Mouse (Mus musculus) liver, embryonic 12.5 days (tissue): ENCODE data around the gene Rnf144b. TPM values are rescaled to one million over a fixed set of nuclear protein-coding genes. Genes with fewer than 3 reads are reported as not detected.

Source experiments
- ATAC-seq: fragments of 200-750 bp; cut with Nextera tagmentation; 2 replicates; pipeline ENCODE4 v1.8.0; 2017; ENCODE audit warnings: moderate number of reproducible peaks, mild to moderate bottlenecking, moderate library complexity
- H3K27ac ChIP-seq: fragments of 300-500 bp; sonication (generic); 2 replicates; pipeline ENCODE4 v1.5.1; 2016; ENCODE audit warnings: mild to moderate bottlenecking
- H3K27me3 ChIP-seq: fragments of 300-500 bp; sonication (generic); replicated peaks from 2 replicates; pipeline ENCODE4 v1.6.1; 2016; ENCODE audit warnings: mild to moderate bottlenecking, moderate library complexity
- H3K36me3 ChIP-seq: fragments of 300-500 bp; sonication (generic); 2 replicates; pipeline ENCODE4 v1.6.1; 2016; ENCODE audit warnings: mild to moderate bottlenecking, moderate library complexity
- H3K4me1 ChIP-seq: fragments of 300-500 bp; sonication (generic); 2 replicates; pipeline ENCODE4 v1.6.1; 2016
- H3K4me2 ChIP-seq: fragments of 300-500 bp; sonication (generic); 2 replicates; pipeline ENCODE4 v1.6.1; 2016; ENCODE audit warnings: mild to moderate bottlenecking, moderate library complexity
- H3K4me3 ChIP-seq: fragments of 300-500 bp; sonication (generic); 2 replicates; pipeline ENCODE4 v1.5.1; 2016; ENCODE audit warnings: mild to moderate bottlenecking, moderate library complexity
- H3K9ac ChIP-seq: fragments of 300-500 bp; sonication (generic); 2 replicates; pipeline ENCODE4 v1.6.1; 2016; ENCODE audit warnings: mild to moderate bottlenecking, moderate library complexity
- H3K9me3 ChIP-seq: fragments of 300-500 bp; sonication (generic); replicated peaks from 2 replicates; pipeline ENCODE4 v1.6.1; 2016; ENCODE audit warnings: mild to moderate bottlenecking, moderate library complexity
- WGBS: fragments of 180-500 bp; shearing (Covaris S2); methylation state at CpG from one replicate; pipeline ENCODE4 v1.1.7; 2016; ENCODE audit not compliant: insufficient replicate concordance; 5-methylcytosine and 5-hydroxymethylcytosine counted together
- polyA plus RNA-seq: library from polyadenylated mRNA; unstranded; fragments of >200 nt; fragmentation: Nextera tagmentation; extraction: Ambion mirVana; gene quantifications from 2 replicates; pipeline ENCODE4 v1.2.1, GENCODE M21; 2016

Rnf144b gene
- polyA plus RNA-seq, 1 experiment from 2014 or later, result 0.61 TPM

DNA sequence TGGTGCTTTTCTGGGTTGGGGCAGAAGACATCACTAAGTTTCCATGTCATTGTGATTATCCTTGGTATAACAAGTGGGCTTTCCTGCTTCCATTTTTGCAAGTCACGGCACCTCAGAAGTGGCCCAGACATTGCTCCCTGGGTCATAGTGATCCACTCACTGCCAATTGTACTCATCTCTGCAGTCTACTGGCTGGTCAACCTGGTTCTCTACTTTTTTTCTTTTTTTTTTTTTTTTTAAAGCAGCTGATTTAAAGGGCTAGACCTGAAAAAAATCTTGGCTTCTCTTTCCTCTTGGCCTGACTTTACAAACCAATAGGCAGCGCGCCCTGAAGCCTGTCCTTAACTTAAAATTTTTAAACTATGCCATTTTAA is 102.9 kb downstream of the Rnf144b start:
- Histone ChIP-seq H3K27me3 (no peaks in the 10 kb centered on the region), H3K27ac (no peak overlapping the region), H3K4me3 (no peak overlapping the region), H3K4me2 (no peak overlapping the region), H3K4me1 (0 out of 2 replicates have a peak, but pooled peaks cover 8% of the 10 kb centered on the region), H3K36me3 (no peaks in the 10 kb centered on the region), H3K9me3 (no peaks in the 10 kb centered on the region), H3K9ac (no peak overlapping the region)
- 84% methylated on average over 3 of the region's 3 CpGs for WGBS
- ATAC-seq, result no peak

DNA sequence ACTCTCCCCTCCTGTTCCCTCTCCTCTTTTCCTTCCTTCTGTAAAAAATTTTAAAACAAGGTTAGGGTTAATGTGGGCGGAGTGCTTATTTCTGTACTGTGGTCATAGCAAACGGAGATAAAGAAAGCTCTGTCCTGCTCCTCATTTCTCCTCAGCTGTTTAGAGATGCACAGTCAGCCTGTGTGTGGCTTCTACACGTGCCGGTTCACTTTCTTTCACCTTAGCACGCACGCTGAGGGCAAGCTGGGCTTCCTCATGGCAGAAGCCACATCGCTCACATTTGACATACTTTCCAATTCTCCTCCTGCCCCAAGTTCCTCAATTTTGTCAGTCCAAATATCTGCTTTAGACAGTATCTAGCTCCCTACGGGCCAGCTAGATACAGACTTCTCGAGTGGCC is 103.3 kb downstream of the Rnf144b start:
- Histone ChIP-seq H3K27me3 (no peaks in the 10 kb centered on the region), H3K36me3 (no peaks in the 10 kb centered on the region), H3K27ac (no peak overlapping the region), H3K4me1 (0 out of 2 replicates have a peak, but pooled peaks cover 8% of the 10 kb centered on the region), H3K9me3 (no peaks in the 10 kb centered on the region), H3K4me3 (no peak overlapping the region), H3K9ac (no peak overlapping the region), H3K4me2 (no peak overlapping the region)
- ATAC-seq, result no peak
- 30% methylated on average over 9 of the region's 9 CpGs for WGBS

DNA sequence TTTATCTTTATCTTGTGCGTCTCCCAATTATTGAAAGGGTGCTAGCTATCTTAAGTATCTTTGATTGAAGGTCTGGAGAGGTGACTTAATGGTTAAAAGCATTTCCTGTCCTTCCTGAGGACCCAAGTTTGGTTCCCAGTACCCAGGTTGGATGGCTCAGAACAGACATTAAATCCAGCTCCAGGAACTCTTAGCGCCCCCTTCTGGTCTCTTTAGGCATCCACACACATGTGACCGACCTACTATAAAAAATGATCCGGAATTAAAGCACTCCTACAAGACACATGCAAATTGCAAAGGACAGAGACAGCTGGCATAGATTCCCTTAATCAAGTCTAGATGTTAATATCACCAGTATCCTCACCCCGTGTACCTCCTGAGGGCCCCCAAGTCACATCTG is 104.1 kb downstream of the Rnf144b start:
- H3K9me3 ChIP-seq, result no peaks in the 10 kb centered on the region
- H3K9ac ChIP-seq, result no peak overlapping the region
- no peaks in the 10 kb centered on the region for H3K27me3 ChIP-seq
- no peak overlapping the region for H3K4me3 ChIP-seq
- H3K4me2 ChIP-seq, result no peak overlapping the region
- no peaks in the 10 kb centered on the region for H3K36me3 ChIP-seq
- WGBS, result 73% methylated on average over 5 of the region's 5 CpGs
- H3K4me1 ChIP-seq, result 0 out of 2 replicates have a peak, but pooled peaks cover 8% of the 10 kb centered on the region
- H3K27ac ChIP-seq, result no peak overlapping the region
- ATAC-seq, result no peak

DNA sequence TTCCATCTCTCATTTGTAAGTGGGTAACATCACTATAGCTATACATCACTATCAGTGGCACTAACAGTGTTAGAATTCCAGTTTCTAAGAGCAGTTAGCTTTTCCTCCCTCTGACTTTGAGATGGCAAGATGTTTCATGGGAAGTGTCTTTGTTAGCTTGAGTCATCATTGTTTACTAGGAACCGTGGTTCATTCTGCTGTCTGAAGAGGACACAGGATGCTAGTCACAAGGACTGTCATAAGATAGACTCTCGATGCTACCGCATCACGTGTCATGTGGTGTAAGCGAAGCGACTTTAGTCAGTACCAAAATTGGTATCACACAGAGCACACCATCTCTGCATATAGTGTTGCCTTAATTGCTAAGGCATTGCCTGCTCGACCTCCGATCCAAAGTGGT is 105.7 kb downstream of the Rnf144b start:
- ATAC-seq, result no peak
- no peak overlapping the region for H3K27ac ChIP-seq
- no peaks in the 10 kb centered on the region for H3K36me3 ChIP-seq
- H3K4me1 ChIP-seq, result 0 out of 2 replicates have a peak, but pooled peaks cover 8% of the 10 kb centered on the region
- H3K4me3 ChIP-seq, result no peak overlapping the region
- H3K9ac ChIP-seq, result no peak overlapping the region
- no peak overlapping the region for H3K4me2 ChIP-seq
- H3K27me3 ChIP-seq, result no peaks in the 10 kb centered on the region
- 74% methylated on average over 8 of the region's 8 CpGs for WGBS
- no peaks in the 10 kb centered on the region for H3K9me3 ChIP-seq

DNA sequence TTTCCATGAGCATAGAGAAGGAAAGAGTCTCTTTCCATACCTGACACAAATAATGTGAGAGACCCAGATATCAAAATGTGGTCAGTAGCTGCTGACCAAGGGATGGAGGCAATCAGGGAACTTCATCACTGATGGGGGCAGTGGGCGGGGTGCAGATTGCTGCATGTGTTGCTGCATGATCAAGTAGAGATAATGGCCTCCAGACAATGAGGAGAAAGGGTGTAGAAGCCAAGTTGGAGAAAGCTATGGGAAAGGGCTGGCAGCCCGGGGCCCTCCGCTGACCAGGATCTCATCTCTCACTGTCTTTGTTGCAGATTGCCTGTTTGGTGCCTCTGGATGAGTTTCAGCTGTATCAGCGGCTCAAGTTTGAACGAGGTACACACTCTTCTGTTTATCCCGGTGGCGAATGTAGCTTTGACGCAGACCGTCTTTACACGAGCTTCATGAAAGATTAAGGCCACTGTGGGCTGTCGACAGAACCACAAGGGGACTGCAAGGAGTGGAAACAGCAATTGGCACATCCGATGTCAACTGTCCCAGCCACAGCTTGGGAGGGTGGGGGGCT is 106.3 kb downstream of the Rnf144b start:
- ATAC-seq, result no peak
- Histone ChIP-seq H3K4me2 (no peak overlapping the region), H3K4me1 (0 out of 2 replicates have a peak, but pooled peaks cover 8% of the 10 kb centered on the region), H3K9ac (no peak overlapping the region), H3K9me3 (no peaks in the 10 kb centered on the region), H3K27me3 (no peaks in the 10 kb centered on the region), H3K36me3 (no peaks in the 10 kb centered on the region), H3K27ac (no peak overlapping the region), H3K4me3 (no peak overlapping the region)
- WGBS, result 77% methylated on average over 12 of the region's 12 CpGs

DNA sequence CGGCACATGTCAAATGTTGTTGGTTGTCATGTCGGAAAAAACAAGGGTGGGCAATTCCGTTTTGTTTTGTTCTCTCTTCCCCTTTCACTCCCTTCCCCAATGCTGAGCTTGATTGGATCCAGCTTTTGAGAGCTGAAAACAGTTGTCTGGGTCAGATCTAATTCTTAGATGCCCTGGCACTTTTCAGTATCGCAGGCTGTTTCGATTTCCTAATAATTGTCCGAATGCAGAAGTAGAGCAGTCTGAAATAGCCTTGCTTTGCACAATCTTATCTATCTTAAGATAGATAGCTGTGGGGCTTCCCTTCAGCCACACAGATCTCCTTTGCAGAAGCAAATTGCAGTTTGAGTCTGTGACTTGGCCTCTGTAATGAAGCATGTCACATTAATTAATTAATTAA is 109.7 kb downstream of the Rnf144b start:
- Histone ChIP-seq H3K36me3 (no peaks in the 10 kb centered on the region), H3K4me1 (no peaks in the 10 kb centered on the region), H3K9ac (no peak overlapping the region), H3K4me3 (no peak overlapping the region), H3K27ac (no peak overlapping the region), H3K27me3 (no peaks in the 10 kb centered on the region), H3K9me3 (no peaks in the 10 kb centered on the region), H3K4me2 (no peak overlapping the region)
- ATAC-seq, result no peak
- WGBS, result 64% methylated on average over 6 of the region's 6 CpGs

DNA sequence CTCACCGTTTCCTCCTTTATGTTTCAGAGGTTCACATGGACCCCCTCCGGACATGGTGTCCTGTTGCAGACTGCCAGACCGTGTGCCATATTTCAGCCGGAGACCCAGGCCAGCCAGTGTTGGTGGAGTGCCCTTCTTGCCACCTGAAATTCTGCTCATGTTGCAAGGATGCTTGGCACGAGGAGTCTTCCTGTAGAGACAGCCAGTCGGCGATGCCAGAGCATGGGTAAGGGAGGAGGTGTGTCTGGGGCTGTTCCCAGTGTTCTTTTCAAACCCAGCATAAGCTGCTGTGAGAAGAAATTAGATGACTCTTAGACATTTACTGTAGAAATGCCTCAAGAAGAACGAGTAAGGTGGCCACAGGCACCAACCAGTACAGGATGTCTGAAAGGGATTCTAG is 114.9 kb downstream of the Rnf144b start:
- no peaks in the 10 kb centered on the region for H3K4me1 ChIP-seq
- H3K36me3 ChIP-seq, result no peaks in the 10 kb centered on the region
- H3K4me2 ChIP-seq, result no peak overlapping the region
- WGBS, result 70% methylated on average over 8 of the region's 8 CpGs
- no peak overlapping the region for H3K27ac ChIP-seq
- no peaks in the 10 kb centered on the region for H3K27me3 ChIP-seq
- no peaks in the 10 kb centered on the region for H3K9me3 ChIP-seq
- no peak overlapping the region for H3K4me3 ChIP-seq
- no peak overlapping the region for H3K9ac ChIP-seq
- no peak for ATAC-seq

DNA sequence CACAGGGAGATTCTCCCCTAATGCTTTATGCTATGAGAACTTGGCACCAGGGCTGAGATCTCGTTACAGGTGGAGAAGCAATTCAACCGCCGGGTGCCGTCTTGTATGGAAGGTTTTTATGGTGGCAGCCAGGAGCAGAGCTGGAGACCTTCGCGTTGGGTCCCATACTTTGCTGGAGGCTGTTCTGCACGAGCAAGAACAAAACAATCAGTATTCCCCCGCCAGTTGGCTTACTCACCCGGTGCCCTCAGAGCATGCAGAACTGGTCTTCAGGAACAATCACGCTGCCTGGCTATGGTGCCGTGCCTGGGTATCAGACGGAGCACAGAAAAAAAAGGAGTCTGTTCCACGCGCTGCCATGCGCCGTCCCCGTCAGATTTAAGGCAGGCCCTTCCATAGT is 115.7 kb downstream of the Rnf144b start:
- Histone ChIP-seq H3K4me1 (no peaks in the 10 kb centered on the region), H3K36me3 (no peaks in the 10 kb centered on the region), H3K4me2 (no peak overlapping the region), H3K9me3 (no peaks in the 10 kb centered on the region), H3K9ac (no peak overlapping the region), H3K27me3 (no peaks in the 10 kb centered on the region), H3K27ac (no peak overlapping the region), H3K4me3 (no peak overlapping the region)
- 76% methylated on average over 17 of the region's 17 CpGs for WGBS
- ATAC-seq, result no peak

DNA sequence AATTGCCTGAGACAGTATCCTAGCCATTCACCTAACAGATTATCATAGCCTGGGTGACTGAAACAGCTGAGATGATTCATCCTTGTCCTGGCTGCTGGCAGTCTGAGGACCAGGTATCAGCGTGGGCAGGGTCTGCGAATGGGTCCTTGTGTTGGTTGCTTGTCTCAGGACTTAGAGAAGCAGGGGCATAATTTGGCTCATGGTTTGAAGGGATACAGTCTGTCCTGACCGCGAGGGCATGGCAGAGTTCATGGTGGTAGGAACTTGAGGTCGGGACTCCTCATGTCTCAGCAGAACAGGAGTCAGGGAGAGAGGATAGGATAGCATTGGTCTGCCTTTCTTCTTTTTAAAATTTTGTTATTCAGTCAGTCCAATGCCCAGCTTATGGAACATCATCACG is 121.1 kb downstream of the Rnf144b start:
- H3K36me3 ChIP-seq, result 0 out of 2 replicates have a peak, but pooled peaks cover 6% of the 10 kb centered on the region
- no peak for ATAC-seq

DNA sequence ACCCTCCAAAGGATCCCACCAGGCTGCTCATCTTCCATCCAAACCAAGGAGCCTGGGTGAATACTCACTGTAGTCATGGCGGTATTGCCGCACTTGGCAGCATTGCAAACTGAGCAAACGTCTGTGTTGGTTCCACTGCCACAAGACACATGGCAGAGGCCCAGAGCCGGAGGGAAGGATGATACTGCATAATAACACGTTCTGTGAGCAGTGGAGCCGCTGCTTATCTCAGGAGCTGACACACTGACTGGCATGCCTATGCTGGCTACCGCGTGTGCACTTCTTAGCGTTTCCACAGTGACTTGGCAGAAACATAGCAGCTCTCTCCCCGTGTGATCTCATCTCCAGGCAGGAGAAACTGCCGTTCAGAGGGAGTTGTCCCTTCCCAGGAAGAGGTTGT is 122.3 kb downstream of the Rnf144b start:
- H3K4me3 ChIP-seq, result no peak overlapping the region
- no peak overlapping the region for H3K9ac ChIP-seq
- WGBS, result 50% methylated on average over 11 of the region's 11 CpGs
- no peaks in the 10 kb centered on the region for H3K9me3 ChIP-seq
- 0 out of 2 replicates have a peak, but pooled peaks cover 6% of the 10 kb centered on the region for H3K36me3 ChIP-seq
- H3K4me1 ChIP-seq, result no peaks in the 10 kb centered on the region
- H3K27me3 ChIP-seq, result no peaks in the 10 kb centered on the region
- peak; percentile 46; the same call in 1 of the 2 replicates for ATAC-seq
- no peak overlapping the region for H3K27ac ChIP-seq
- H3K4me2 ChIP-seq, result no peak overlapping the region

More for the DNA sequence above, 121.1 kb downstream of the Rnf144b start:
- H3K9me3 ChIP-seq, result no peaks in the 10 kb centered on the region
- no peaks in the 10 kb centered on the region for H3K27me3 ChIP-seq
- no peak overlapping the region for H3K27ac ChIP-seq
- H3K9ac ChIP-seq, result no peak overlapping the region
- no peaks in the 10 kb centered on the region for H3K4me1 ChIP-seq
- no peak overlapping the region for H3K4me3 ChIP-seq
- WGBS, result 84% methylated on average over 6 of the region's 6 CpGs
- H3K4me2 ChIP-seq, result no peak overlapping the region

DNA sequence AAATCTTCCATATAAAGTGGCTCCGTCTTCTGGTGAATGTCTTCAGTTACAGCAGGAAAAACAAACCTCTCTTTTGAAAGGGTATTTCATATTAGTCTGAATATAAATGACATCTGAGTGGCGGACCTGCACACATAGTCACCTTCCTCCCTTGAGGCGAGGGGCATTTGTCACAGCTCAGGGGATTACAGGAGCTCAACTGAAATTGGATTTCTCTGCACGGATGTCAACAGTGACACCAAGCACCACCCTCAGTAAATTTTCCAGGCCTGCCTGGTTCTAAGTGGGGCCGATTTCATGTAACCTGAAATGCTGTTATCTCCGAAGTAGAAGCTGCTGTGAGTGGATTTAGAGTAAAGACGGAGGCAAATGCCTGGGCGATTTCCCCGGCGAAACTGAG is 124.0 kb downstream of the Rnf144b start:
- 64% methylated on average over 10 of the region's 10 CpGs for WGBS
- H3K27me3 ChIP-seq, result no peaks in the 10 kb centered on the region
- ATAC-seq, result no peak
- H3K9me3 ChIP-seq, result no peaks in the 10 kb centered on the region
- no peak overlapping the region for H3K27ac ChIP-seq
- H3K4me2 ChIP-seq, result no peak overlapping the region
- H3K36me3 ChIP-seq, result 0 out of 2 replicates have a peak, but pooled peaks cover 6% of the 10 kb centered on the region
- no peak overlapping the region for H3K9ac ChIP-seq
- H3K4me3 ChIP-seq, result no peak overlapping the region
- no peaks in the 10 kb centered on the region; the same call in 1 of the 2 replicates for H3K4me1 ChIP-seq

DNA sequence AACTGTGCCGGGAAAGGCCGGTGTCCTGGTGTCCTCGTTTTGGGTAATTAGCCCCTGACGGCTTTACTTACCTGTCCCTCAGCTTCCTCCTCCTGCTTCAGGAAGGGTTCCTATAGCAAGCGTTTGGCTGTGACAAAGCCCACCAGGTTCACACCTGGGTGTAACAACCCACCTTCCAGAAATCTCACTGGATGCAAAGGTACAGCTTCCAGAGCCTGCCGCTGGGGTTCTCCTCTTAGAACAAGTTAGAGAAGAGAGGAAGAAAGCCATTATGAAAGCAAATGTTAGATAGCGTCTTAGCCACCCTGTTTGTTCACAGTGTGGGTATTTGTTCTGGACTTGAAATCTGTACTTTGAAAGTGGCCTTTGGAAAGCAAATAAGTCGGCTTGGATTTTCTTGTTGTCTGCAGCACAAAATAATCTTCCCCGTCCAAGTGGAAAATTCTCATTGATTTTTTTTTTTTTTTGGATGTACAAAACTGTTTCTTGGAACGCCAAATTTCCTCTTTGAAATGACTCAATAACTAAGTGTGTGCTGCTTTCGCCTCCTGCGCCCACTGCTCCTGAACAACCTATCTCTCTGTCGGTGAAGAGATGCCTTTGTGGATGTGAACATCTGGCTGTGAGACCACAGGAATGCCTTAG is 124.8 kb downstream of the Rnf144b start:
- H3K36me3 ChIP-seq, result 0 out of 2 replicates have a peak, but pooled peaks cover 6% of the 10 kb centered on the region
- no peaks in the 10 kb centered on the region for H3K27me3 ChIP-seq
- 49% methylated on average over 13 of the region's 13 CpGs for WGBS
- ATAC-seq, result no peak
- H3K4me2 ChIP-seq, result no peak overlapping the region
- no peak overlapping the region for H3K9ac ChIP-seq
- no peaks in the 10 kb centered on the region for H3K9me3 ChIP-seq
- no peaks in the 10 kb centered on the region; the same call in 1 of the 2 replicates for H3K4me1 ChIP-seq
- H3K27ac ChIP-seq, result no peak overlapping the region
- H3K4me3 ChIP-seq, result no peak overlapping the region
